Mouse (Mus musculus) cerebellum, adult 11 months (tissue): ENCODE results near the gene Adal.

Source experiments
- DNase-seq: peaks from one replicate; pipeline ENCODE4 v3.0.0; 2022

The Adal gene

DNA sequence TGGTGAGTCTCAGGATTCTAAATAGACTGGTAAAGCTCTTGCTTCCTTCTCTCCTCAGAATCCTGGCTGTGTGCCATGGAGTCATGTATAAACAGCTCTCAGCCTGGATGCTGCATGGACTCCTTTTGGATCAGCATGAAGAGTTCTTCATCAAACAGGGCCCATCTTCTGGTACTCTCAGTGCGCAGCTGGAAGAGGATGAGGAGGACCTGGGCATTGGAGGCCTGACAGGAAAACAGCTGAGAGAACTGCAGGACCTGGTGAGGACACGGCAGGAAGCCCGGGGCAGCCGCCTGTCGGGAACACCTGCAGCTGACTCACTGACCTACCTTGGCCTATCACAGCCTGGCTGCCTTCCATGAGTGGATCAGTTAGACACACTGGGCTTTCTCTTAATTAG, 43.2 kb downstream of the Adal start:
- DNase-seq, result peak; percentile 77

DNA sequence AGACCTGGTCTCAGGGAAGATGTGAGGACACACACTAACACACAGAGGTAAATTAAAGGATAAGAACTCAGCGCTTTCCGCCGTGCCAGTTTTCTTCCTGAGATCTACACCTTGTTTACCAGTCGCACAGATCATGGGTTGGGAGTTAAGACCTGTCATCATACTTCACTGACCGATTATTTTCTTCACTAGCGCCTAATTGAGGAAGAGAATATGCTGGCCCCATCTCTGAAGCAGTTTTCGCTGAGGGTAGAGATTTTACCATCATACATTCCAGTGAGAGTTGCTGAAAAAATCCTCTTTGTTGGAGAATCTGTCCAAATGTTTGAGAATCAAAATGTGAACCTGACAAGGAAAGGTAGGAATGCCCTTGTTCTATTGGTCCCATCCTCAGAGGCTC, 43.9 kb downstream of the Adal start:
- no peak for DNase-seq

DNA sequence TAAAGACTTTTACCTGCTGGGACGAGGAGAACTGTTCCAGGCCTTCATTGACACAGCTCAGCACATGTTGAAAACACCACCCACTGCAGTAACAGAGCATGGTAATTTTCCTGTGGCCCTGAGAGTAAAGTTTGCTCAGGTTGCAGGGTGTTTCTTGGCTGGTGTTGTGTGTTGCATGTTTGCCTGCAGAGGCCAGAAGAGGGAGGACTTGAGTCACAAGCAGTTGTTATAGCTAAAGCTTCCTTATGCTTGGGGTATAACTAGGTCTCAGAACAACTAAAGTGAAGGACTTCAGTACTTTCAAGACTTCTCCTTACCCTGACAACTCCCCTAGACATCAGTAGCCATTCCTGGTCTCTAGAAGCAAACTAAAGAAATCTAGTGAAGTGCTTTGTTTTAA, 48.3 kb downstream of the Adal start:
- no peak for DNase-seq

DNA sequence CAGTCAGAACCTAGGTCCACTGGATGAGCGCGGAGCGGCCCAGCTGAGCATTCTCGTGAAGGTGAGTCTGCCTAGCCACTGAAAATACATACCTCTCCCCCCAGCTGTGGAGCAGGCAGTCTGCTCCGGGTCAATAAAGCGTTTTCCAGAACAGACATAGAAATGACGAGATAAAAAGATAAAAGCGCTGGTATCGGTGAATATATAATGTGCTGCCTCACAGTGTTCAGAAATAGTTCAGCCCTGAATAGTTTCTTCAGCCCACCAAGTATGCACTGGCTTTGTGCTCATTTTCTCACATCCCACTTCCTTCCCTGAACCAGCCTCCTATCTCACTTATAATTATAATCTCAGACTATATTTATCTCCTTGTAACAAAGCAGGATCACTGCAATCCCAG, 55.2 kb downstream of the Adal start:
- no peak for DNase-seq

DNA sequence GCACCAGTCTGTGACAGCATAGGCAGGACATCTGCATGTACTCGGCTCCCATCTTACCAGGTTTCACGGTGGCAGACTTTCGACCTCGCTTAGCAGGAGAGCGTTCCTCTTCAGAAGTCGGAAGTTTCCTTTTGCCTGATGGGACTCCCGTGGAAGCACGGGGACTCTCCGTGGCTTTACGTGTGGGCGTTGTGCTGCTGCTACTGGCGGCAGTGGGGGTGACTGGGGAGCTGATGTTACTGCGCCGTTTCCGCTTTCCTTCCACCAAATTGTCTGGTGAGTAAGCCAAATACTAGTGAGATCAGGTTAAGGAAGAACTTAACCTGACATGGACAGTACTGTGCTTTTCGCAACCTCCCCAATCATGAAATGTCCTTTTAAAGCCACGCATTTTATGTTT, 64.0 kb downstream of the Adal start:
- DNase-seq, result no peak
